Mouse (Mus musculus) MN1 (cell line): ENCODE measurements around the gene Fbxl15.

ENCODE experiments used
- DNase-seq: peaks from one replicate; pipeline ENCODE4 v3.0.0-alpha.2; 2016; ENCODE audit warnings: low spot score

The Fbxl15 gene

GRCm38 (mm10) chr19:46322996-46323572 is 4.9 kb upstream of the Fbxl15 start:
- DNase-seq, result no peak

- DNase-seq, result no peak
Observed at GRCm38 (mm10) chr19:46323716-46324115, 4.3 kb upstream of the Fbxl15 start.

- no peak for DNase-seq
Observed at GRCm38 (mm10) chr19:46324366-46324765, 3.6 kb upstream of the Fbxl15 start.

DNA sequence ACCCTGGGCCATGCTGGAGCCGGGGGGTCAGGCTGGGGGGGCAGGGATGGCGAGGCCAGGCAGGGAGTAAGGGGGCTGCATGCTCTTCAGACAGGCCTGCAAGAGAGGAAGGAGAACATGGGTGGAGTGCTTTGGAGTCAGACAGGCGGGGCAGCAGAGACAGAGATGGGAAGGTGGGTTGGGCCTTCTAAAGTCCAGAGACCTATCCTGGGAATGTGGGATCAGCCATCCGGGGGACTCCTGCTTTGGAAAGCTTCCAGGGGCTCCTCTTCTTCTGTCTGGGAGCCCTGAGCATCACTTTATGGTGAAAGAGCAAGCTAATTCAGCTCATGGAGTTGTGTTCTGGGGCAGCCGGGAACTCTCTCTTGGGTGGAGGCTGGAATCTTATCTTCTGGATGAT is 3.1 kb upstream of the Fbxl15 start:
- DNase-seq, result no peak

- peak; percentile 23 for DNase-seq
Observed at GRCm38 (mm10) chr19:46326019-46326755, 1.8 kb upstream of the Fbxl15 start.

DNA sequence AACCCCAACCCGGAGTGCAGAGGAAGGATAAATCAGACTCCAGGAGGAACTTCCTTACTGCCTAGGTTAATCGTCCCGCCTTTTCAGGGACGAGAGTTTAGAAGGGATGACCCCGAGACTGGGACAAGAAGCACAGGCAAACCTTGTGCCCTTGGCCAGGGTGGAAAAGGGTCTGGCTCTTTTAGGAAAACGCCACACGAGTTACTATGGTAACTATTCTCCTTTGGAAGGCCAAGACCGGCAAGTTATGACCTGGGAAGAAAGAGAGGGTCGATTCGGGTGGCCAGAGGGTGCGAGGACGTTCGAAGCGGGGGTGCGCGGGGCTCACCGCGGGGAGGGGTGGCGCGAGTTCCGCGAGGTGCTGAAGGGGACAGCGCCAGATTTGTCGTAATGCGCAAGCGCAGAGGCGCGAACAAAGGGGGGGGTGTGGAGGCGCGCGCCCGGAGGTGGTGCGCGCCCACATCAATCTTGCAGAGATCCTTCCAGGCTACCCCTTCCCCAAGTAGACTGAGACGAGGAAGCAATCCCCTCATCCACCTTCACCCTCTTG is 1.2 kb upstream of the Fbxl15 start, which contains the start of gene Psd:
Gene Psd (minus strand): TSS at position 401 of the 550 bp plus-strand sequence.
- DNase-seq, result peak; percentile 59

- no peak for DNase-seq
Observed at GRCm38 (mm10) chr19:46327531-46328064, 386 bp upstream of the Fbxl15 start.

DNA sequence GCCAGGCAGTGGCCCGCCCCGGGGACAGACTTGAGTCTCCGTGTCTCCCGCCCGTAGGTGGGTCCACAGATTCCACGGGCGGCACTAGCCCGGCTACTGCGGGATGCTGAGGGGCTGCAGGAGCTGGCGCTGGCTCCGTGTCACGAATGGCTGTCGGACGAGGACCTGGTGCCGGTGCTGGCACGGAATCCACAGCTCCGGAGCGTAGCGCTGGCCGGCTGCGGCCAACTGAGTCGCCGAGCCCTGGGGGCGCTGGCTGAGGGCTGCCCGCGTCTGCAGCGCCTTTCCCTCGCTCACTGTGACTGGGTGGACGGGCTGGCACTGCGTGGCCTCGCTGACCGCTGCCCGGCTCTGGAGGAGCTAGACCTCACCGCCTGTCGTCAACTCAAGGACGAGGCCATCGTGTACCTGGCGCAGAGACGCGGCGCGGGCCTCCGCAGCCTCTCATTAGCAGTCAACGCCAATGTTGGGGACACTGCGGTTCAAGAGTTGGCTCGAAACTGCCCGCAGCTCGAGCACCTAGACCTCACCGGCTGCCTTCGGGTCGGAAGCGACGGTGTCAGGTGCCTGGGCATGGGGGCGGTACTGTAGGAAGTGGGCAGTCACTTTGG is 1.2 kb downstream of the Fbxl15 start:
- DNase-seq, result no peak

DNA sequence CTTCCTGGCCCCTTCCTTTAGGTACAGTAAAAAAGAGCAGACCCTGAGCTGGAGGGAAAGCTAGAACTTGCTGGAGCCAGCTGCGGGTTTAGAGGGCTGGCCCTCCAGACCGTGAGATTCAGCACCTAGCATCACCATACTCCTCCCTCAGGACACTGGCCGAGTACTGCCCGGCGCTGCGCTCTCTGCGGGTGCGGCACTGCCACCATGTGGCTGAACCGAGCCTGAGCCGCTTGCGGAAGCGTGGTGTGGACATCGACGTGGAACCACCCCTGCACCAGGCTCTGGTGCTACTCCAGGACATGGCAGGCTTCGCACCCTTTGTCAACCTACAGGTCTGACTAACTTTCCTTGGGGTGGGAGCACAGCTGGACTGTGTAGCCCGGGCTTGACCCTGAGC is 2.0 kb downstream of the Fbxl15 start:
- DNase-seq, result peak; percentile 85

- DNase-seq, result no peak
Observed at GRCm38 (mm10) chr19:46330696-46331095, 2.7 kb downstream of the Fbxl15 start.

DNA sequence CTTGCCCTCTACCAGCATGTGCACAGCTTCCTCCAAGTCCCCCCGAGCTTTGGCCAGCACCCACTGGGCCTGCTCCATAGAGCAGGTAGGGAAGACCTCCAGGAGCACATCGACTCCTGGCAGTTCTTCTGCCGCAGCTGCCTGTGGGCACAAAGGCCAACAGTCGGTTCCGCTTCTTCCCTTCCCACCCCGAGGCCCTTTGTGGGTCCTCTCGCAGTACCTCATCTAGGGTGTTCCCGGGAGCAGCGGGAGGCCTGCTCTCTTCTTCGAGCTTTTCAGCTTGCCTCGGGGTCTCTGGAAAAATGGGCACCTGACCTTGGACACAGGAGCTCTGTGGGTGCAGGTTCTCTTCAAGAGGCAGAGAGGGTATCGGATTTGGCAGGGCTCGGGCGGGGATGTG is 3.3 kb downstream of the Fbxl15 start:
- DNase-seq, result no peak

GRCm38 (mm10) chr19:46331936-46332335 is 4.0 kb downstream of the Fbxl15 start:
- no peak for DNase-seq

DNA sequence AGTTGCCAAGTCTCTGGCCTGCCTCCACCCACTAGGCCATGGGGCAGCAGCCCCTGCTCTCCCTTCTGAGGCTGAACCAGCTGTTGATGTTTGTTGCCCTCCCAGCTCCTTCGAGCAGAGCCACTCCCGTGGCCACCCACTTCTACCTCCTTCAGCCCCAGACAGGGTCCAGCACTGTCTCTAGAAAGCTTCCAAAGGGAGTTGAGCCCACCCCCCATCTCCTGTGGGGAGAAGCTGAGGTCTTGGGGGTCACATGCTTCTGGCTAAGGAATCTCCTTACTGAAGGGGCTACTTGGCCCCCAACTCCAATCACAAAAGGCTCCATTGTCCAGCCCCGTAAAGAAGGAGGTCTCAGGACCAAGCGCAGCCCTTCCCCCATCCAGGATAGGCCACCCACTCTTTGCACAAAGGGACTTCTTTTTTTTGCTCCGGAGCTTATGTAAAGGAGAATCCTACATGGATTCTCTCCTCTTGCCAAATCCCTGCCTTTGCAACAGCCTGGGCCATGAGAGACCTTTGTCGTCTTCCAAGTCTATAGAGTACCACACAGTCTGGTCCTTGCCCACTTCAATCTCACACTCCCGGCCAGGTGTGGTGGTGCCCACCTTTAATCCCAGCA is 4.8 kb downstream of the Fbxl15 start:
- no peak for DNase-seq

DNA sequence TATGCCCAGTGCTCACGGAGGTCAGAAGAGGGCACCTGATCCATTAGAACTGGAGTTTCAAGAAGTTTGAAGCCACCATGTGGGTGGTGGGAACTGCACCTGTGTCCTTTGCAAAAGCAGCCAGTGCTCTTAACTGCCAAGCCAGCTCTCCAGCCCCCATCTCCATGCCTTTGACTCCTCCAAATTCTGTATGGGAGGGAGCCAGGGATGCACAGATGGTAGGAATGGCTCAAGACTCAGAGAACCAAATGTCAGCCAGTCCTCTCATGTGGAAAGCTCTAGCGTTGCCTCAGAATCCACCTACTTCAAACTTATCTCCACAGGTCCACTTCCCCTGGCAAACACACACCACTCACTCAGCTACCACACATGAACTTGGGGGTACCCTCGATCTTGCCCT is 5.9 kb downstream of the Fbxl15 start:
- no peak for DNase-seq

GRCm38 (mm10) chr19:46337719-46338330 is 9.8 kb downstream of the Fbxl15 start:
- DNase-seq, result no peak

GRCm38 (mm10) chr19:46338331-46338936 is 10.4 kb downstream of the Fbxl15 start, which contains the start of gene Cuedc2:
Gene Cuedc2 (minus strand): TSS chr19:46338702.
- peak; percentile 94 for DNase-seq

GRCm38 (mm10) chr19:46338942-46339286 is 10.9 kb downstream of the Fbxl15 start:
- no peak for DNase-seq

DNA sequence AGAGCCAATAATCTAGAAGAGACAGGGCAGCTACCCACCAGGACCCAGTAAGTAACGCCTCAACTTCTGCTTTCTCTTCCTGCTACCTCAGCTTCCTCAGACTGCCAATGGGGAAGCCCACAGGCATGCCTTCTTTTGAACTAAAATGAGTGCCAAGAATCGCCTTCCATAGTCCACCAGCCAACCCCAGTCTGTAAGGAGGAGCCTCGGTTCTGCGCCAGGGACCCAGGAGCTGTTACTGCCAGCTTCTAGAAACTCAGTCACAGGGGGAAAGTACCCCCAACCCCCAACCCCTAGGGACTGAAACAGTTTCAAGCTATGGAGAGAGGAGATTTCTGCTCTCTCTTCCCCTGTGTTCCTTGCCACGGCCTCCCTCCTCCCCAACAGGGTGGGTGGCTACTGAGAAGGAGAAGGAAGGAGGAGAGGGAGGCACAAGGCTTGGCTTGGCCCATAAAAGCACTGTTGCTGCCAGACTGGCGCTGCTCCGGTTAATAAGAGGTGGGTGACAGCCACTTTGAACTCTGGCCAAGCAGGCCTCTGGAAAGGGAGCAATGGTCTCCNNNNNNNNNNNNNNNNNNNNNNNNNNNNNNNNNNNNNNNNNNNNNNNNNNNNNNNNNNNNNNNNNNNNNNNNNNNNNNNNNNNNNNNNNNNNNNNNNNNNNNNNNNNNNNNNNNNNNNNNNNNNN is 11.4 kb downstream of the Fbxl15 start:
- DNase-seq, result peak; percentile 46

GRCm38 (mm10) chr19:46344710-46345419 is 16.9 kb downstream of the Fbxl15 start:
- DNase-seq, result no peak

DNA sequence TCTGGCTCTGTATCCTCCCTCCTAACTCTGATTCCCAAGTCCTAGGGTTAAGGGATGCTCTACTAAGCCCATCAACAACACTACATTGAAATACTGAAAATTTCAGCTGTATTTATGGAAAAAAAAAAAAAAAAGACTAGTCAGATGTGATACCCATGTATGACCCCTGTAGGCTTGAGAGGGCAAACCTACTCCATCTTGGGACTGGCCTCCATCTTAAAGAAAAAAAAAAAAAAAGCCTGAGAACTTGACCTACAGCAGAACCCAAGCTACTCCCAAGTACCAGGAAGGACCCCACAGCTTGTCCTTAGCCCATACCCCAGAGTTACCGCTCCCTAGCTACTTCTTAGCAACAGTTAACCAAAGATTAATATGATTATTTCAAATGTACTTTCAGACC is 19.2 kb downstream of the Fbxl15 start:
- no peak for DNase-seq
